Mouse (Mus musculus): ENCODE measurements at regions not wholly inside any gene's neighbourhood (a gene's known extent, or its start where the extent isn't known, plus 50 kb on each side); places are given as distances from the start of the nearest gene placed in this dataset.

DNA sequence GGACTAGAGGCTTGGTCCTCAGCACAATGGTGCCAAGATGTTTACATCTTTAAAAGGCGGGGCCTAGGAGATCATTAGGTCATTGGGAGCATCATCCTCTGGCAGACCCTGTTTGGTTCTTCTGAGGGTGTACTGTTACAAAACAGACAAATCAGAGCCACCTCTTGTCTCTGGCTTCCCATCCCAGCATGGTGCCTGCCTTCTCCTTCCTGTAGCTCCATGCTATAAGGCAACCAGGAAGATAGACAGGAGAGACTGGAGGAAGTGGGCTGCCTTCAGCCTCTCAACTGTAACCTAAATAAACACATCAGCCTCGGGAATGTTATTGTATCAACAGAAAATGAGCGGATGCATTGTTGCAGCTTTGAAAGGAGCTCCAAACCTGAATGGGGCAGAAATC is 529.8 kb upstream of the Gm765 start:
- DNase-seq = no peak

GRCm38 (mm10) chr6:98869772-98870171 is 527.2 kb upstream of the Gm765 start:
- DNase-seq = no peak

DNA sequence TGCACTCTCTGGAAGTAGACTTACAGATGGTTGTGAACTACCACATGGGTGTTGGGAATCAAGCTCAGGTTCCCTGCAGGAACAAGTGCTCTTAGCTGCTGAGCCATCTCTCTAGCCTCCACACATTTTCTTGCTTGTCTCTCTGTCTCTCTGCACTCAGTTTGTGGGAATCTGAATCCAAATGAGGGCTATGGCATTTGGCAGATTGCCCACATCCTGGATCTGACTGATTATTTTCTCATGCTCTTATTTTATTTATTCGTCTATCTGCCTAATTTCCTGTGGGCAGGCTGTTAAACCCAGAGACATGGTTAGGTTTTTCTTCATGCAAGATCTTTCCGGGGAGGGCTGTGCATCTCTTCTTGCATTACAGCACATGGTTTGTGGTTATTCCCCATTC is 521.8 kb upstream of the Gm765 start:
- DNase-seq = no peak

GRCm38 (mm10) chr6:98855958-98856357 is 513.4 kb upstream of the Gm765 start:
- no peak for DNase-seq

DNA sequence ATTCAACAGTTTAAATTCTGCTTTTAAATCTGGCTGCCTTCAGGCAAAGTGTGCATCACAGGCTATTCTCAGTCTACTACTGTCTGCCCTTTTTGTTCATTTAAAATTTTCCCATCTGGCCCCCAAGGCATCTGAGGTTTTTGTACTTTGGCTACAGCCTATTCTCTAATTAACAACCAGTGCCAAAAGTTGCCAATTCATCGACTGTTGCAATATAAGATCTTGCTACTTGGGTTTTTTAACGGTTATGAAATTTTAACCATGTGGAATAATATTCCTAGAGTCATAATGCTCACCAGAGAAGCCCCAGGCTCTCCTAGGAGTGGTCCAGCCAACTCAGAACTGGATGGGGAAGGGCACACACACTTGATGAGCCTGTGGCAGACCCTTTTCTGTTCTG is 508.4 kb upstream of the Gm765 start:
- no peak for DNase-seq

GRCm38 (mm10) chr6:98848835-98849234 is 506.3 kb upstream of the Gm765 start:
- no peak for DNase-seq

- DNase-seq = no peak
Measured at GRCm38 (mm10) chr6:98846001-98846695, 503.6 kb upstream of the Gm765 start.

DNA sequence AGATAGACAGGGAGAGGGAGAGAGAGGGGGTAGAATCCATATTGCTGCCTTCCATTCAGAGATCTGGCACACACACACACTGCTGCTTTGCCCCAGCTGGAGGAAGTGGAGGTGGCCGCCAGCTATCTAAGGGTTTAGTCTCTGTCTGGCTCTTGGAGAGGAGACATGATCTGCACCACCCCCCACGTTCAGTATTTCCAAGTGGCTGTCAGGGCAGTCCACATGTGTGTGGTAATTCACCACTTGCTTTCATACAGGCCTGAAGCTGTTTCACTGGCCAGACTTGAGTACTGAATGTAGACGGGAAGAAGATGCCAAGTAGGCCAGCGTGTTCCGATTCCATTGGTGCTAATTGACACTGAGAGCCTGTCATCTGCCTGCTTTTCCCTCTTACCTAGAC is 501.0 kb upstream of the Gm765 start:
- no peak for DNase-seq

- DNase-seq = no peak
Measured at GRCm38 (mm10) chr6:98842924-98843323, 500.4 kb upstream of the Gm765 start.

- no peak for DNase-seq
Measured at GRCm38 (mm10) chr6:98833922-98834321, 491.4 kb upstream of the Gm765 start.

- DNase-seq = no peak
Measured at GRCm38 (mm10) chr6:98830191-98830590, 487.6 kb upstream of the Gm765 start.

DNA sequence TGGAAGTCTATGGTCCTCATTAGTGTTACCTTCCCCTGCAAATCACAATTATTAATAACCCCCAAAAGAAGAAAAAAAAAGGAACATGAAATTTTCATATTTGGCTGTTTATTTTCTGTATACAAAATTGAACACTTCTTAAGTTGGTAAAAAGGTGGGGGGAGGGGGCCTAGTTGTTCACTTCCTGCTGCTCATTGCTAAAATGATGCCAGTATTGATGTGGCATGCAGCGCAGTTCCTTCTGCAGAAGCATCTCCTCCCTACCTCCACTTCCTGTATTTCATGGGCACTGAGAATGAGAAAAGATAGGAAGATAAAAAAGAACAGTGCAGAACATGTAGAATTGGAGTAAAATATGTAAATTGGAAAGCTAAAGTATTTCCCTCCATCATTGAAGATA is 465.5 kb upstream of the Gm765 start:
- no peak for DNase-seq

GRCm38 (mm10) chr6:98803384-98803949 is 460.9 kb upstream of the Gm765 start:
- DNase-seq = no peak

DNA sequence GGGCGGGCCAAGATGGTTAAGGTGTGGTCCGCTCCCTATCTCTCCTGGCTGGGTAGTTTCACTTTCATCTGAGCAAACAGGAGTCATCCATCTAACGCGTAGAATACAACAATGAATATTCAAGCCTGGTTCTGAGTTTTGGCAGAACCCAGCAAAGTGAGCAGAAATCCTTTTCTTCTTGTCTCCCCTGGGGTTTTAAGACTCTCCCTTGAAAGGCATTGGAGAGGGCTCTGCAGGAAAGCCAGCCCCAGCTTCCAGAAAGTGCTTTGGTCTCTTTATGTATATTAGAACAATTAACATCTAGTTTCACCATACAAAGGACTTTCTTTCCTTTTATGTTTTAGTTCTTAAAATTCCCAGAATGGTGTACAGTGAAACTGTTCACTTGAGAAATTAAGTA is 458.5 kb upstream of the Gm765 start:
- DNase-seq = no peak

- DNase-seq = no peak
Measured at GRCm38 (mm10) chr6:98800040-98800439, 457.5 kb upstream of the Gm765 start.

GRCm38 (mm10) chr6:98797778-98798177 is 455.2 kb upstream of the Gm765 start:
- DNase-seq = no peak

- no peak for DNase-seq
Measured at GRCm38 (mm10) chr6:98797373-98797772, 454.8 kb upstream of the Gm765 start.

DNA sequence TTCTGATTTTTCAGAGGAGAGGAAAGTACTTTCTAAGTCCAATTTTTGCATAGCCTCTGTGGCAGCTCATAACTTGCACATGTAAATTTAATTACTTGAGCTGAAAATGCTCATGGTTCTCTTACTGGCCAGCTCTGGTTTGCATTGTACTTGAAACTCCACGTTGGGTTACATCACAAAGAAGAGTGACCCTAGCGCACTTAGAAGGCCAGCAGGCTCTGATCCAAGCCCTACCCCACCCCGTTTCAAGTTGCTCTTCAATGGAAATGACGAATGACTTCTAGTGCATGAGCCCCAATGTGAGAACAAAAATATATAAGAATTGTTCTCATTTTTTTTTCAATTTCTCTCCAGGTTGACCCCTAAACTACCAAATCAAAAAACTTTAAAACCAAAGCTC is 454.1 kb upstream of the Gm765 start:
- DNase-seq = no peak

DNA sequence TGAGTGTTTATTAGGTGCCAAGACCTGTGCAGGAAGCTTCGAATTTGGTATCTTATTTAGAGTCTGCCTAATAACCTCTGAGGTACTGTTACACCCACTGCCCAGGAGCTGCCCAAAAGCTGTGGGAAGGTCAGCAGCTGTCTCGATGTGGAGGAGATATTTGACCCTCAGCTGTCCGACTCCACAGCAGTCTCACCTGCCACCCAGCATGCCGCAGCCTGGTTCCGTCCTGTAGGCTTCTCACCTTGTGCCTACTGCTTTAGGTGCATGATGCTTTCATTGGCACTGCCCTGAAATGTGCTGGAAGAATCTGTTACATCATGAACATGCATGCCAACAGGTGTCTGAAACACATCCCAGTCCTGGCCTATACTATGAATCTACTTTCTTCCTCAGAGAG is 444.9 kb upstream of the Gm765 start:
- no peak for DNase-seq

DNA sequence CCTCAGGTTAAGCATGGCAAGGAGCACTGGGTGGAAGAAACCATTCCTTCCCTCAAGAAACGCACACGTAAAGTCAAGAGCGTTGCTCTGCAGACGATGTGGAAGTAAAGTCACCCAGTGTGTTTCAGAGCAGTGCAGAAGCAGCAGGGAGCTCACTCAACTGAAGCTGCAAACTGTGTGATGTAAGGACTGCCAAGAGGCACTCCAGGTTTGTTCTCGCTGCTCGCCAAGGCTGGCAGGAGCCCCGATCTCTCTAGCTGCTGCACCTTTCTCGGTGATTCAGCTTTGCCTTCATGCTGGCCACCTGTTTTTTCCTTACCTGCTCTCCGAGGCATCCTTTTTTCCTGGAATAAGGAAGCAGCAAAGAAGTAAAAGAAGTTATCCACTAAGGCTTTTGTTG is 439.5 kb upstream of the Gm765 start:
- DNase-seq = no peak

DNA sequence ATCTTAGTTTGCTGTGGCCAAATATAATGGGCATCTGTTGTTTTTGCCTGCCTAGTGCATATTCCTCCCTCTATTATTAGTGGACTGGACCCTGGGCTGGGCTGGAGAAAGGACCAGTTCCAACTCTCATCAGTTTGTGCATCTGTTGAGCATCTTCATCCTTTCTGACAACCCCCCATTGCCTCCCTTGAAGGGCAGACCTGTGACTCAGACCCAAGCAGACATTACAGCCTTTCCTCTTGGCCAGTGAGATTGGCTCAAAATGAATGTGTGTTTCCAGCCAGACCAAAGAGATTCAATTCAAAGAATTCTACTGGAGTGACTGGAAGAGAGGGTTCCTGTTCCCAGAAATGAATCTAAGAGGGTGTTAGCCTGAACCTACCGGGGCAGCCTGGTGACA is 433.2 kb upstream of the Gm765 start:
- no peak for DNase-seq

GRCm38 (mm10) chr6:98769999-98770398 is 427.4 kb upstream of the Gm765 start:
- no peak for DNase-seq

DNA sequence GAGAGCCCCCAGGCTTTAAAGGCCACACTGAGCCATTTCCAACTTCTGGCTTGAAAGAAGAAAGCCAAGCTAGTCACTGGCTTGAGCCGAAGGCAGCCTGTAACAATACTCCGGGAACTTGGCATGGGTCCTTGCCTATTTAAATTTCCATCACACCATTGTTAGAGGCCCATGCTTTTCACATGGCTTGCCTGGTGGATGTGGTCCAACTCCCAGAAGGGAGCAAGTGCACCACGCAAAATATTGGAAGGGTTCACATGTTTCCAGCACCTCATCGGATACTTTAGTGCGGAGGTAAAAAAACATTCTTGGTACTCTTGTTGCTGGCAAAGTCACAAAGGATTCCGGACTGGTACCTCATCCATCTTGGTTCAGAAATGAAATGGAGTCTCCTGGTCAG is 426.8 kb upstream of the Gm765 start:
- DNase-seq = peak; percentile 8

DNA sequence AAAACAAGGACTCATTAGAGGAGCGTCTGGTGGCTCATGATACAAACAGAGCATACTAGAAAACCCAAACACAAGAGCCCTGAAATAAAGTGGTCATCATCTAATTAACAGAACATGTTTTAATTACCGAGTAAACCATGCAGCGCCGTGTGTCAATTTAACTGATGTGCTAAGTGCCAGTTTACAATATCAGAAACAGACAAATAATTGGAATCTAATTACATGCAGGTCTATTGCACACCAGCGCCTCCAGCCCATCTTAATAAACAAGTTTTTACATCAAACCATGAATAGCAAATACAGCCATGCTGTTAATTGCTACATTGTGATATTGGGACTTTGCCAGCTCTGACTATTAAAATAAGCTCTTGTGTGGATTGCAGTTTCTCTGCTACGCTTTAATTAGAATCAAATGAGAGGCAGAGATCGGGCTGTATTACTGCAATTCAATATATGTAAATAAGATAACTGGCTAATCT is 425.3 kb upstream of the Gm765 start:
- DNase-seq = no peak

DNA sequence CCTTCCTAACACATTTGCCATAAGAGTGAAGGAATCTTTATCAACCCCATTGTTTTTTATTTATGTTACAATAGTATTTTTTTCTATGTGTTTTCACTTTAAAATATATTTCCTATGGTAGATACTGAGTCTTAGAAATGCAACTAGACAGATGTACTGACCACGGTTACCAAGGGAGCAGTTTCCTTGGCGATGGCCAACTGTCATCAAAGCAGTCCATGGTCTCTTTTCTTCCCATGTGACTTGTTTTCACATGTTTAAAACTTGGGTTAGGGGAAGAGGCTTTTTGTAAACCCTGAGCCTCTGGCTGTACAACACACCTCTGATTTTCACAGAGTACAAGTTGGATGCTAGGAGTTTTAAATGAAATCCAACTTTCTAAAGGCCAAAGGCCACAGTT is 411.9 kb upstream of the Gm765 start:
- no peak for DNase-seq
